Mouse (Mus musculus) hindlimb bud, embryonic 11.5 days (tissue): ENCODE data around the gene Sptssb.

Experiments used
- DNase-seq: peaks from one replicate; pipeline ENCODE4 v3.0.0-alpha.2; 2012; ENCODE audit warnings: low read depth, low spot score; ENCODE audit errors: extremely low spot score

Gene Sptssb

GRCm38 (mm10) chr3:69839485-69839884 is 20.3 kb downstream of the Sptssb start:
- no peak for DNase-seq

GRCm38 (mm10) chr3:69829532-69829931 is 30.2 kb downstream of the Sptssb start:
- no peak for DNase-seq

- DNase-seq = no peak
Observed at GRCm38 (mm10) chr3:69824536-69824935, 35.2 kb downstream of the Sptssb start.

- DNase-seq = no peak
Observed at GRCm38 (mm10) chr3:69820614-69821013, 39.1 kb downstream of the Sptssb start.

- DNase-seq = no peak
Observed at GRCm38 (mm10) chr3:69819851-69820200, 39.9 kb downstream of the Sptssb start.

GRCm38 (mm10) chr3:69819146-69819850 is 40.4 kb downstream of the Sptssb start:
- no peak for DNase-seq

- DNase-seq = no peak
Observed at GRCm38 (mm10) chr3:69818466-69818865, 41.3 kb downstream of the Sptssb start.

GRCm38 (mm10) chr3:69816547-69816946 is 43.2 kb downstream of the Sptssb start:
- no peak for DNase-seq

- DNase-seq = peak; percentile 33
Observed at GRCm38 (mm10) chr3:69813005-69813695, 46.6 kb downstream of the Sptssb start.

GRCm38 (mm10) chr3:69812442-69812841 is 47.3 kb downstream of the Sptssb start:
- DNase-seq = no peak

- DNase-seq = no peak
Observed at GRCm38 (mm10) chr3:69808479-69808878, 51.3 kb downstream of the Sptssb start.

- DNase-seq = no peak
Observed at GRCm38 (mm10) chr3:69803137-69803536, 56.6 kb downstream of the Sptssb start.

GRCm38 (mm10) chr3:69800829-69801384 is 58.8 kb downstream of the Sptssb start:
- DNase-seq = no peak

GRCm38 (mm10) chr3:69799096-69799495 is 60.6 kb downstream of the Sptssb start:
- DNase-seq = no peak

- DNase-seq = no peak
Observed at GRCm38 (mm10) chr3:69797969-69798368, 61.8 kb downstream of the Sptssb start.

- DNase-seq = no peak
Observed at GRCm38 (mm10) chr3:69797533-69797932, 62.2 kb downstream of the Sptssb start.

GRCm38 (mm10) chr3:69792823-69793417 is 66.8 kb downstream of the Sptssb start:
- DNase-seq = no peak

- no peak for DNase-seq
Observed at GRCm38 (mm10) chr3:69779246-69779796, 80.4 kb downstream of the Sptssb start.

- DNase-seq = no peak
Observed at GRCm38 (mm10) chr3:69773356-69773755, 86.4 kb downstream of the Sptssb start.
